Mouse (Mus musculus) hindlimb bud, embryonic 11.5 days (tissue): ENCODE data around the gene Traf5.
A peak's percentile ranks its signal among the peaks of the same experiment; 100 is the strongest.

Experiments
- DNase-seq: peaks from one replicate; pipeline ENCODE4 v3.0.0-alpha.2; 2012; ENCODE audit warnings: low read depth, low spot score; ENCODE audit errors: extremely low spot score

Gene Traf5

GRCm38 (mm10) chr1:192091806-192092772, at the start of gene Traf5:
Gene Traf5, minus strand, starts transcription at chr1:192092559.
- DNase-seq, result no peak

GRCm38 (mm10) chr1:192140313-192140712, 48.0 kb upstream of the Traf5 start:
- DNase-seq, result no peak

GRCm38 (mm10) chr1:192137926-192138910, 45.9 kb upstream of the Traf5 start, which contains the start of gene Rcor3:
Gene Rcor3, minus strand, starts transcription at chr1:192138062.
- peak; percentile 22 for DNase-seq

GRCm38 (mm10) chr1:192137291-192137925, 45.0 kb upstream of the Traf5 start:
- DNase-seq, result no peak

GRCm38 (mm10) chr1:192136561-192137290, 44.4 kb upstream of the Traf5 start:
- DNase-seq, result peak; percentile 49

- no peak for DNase-seq
Observed at GRCm38 (mm10) chr1:192130202-192130601, 37.8 kb upstream of the Traf5 start.

- DNase-seq, result no peak
Observed at GRCm38 (mm10) chr1:192128343-192128742, 36.0 kb upstream of the Traf5 start.

GRCm38 (mm10) chr1:192125761-192126160, 33.4 kb upstream of the Traf5 start:
- no peak for DNase-seq

- DNase-seq, result no peak
Observed at GRCm38 (mm10) chr1:192116262-192116661, 23.9 kb upstream of the Traf5 start.

GRCm38 (mm10) chr1:192115378-192115777, 23.0 kb upstream of the Traf5 start:
- no peak for DNase-seq

GRCm38 (mm10) chr1:192109169-192109568, 16.8 kb upstream of the Traf5 start:
- no peak for DNase-seq

- no peak for DNase-seq
Observed at GRCm38 (mm10) chr1:192107352-192107751, 15.0 kb upstream of the Traf5 start.

GRCm38 (mm10) chr1:192105902-192106389, 13.6 kb upstream of the Traf5 start:
- no peak for DNase-seq

- no peak for DNase-seq
Observed at GRCm38 (mm10) chr1:192104021-192104420, 11.7 kb upstream of the Traf5 start.

GRCm38 (mm10) chr1:192103176-192103575, 10.8 kb upstream of the Traf5 start:
- DNase-seq, result no peak

GRCm38 (mm10) chr1:192101359-192101758, 9.0 kb upstream of the Traf5 start:
- no peak for DNase-seq

- DNase-seq, result no peak
Observed at GRCm38 (mm10) chr1:192100742-192101141, 8.4 kb upstream of the Traf5 start.

- no peak for DNase-seq
Observed at GRCm38 (mm10) chr1:192095626-192096025, 3.3 kb upstream of the Traf5 start.

- no peak for DNase-seq
Observed at GRCm38 (mm10) chr1:192094451-192095170, 2.3 kb upstream of the Traf5 start.
